Mouse (Mus musculus) hindbrain, embryonic 14.5 days (tissue): Measurements from ENCODE around the gene Lrrc36. TPM values are rescaled to one million over a fixed set of nuclear protein-coding genes. Genes with fewer than 3 reads are reported as not detected.
A peak's percentile ranks its signal among the peaks of the same experiment; 100 is the strongest.

ENCODE experiments used
- ATAC-seq: fragments of 200-750 bp; cut with Nextera tagmentation; 2 replicates; pipeline ENCODE4 v1.8.0; 2017; ENCODE audit warnings: moderate number of reproducible peaks, mild to moderate bottlenecking, moderate TSS enrichment, moderate library complexity; ENCODE audit not compliant: low FRiP score
- DNase-seq: peaks from one replicate; pipeline ENCODE4 v3.0.0-alpha.2; 2015; ENCODE audit warnings: low spot score
- H3K27ac ChIP-seq: fragments of 300-500 bp; sonication (generic); 2 replicates; pipeline ENCODE4 v1.5.1; 2014; ENCODE audit warnings: mild to moderate bottlenecking, moderate library complexity
- H3K27me3 ChIP-seq: fragments of 300-500 bp; sonication (generic); 2 replicates; pipeline ENCODE4 v1.6.1; 2014; ENCODE audit warnings: mild to moderate bottlenecking, low read length, mixed read lengths; ENCODE audit not compliant: control insufficient read depth, insufficient read depth
- H3K36me3 ChIP-seq: fragments of 300-500 bp; sonication (generic); replicated peaks from 2 replicates; pipeline ENCODE4 v1.6.1; 2014; ENCODE audit not compliant: control insufficient read depth, insufficient read depth
- H3K4me1 ChIP-seq: fragments of 300-500 bp; sonication (generic); replicated peaks from 2 replicates; pipeline ENCODE4 v1.6.1; 2014; ENCODE audit warnings: antibody characterized with exemption, low read length, mixed read lengths; ENCODE audit not compliant: control insufficient read depth, insufficient read depth
- H3K4me2 ChIP-seq: fragments of 300-500 bp; sonication (generic); replicated peaks from 2 replicates; pipeline ENCODE4 v1.6.1; 2014; ENCODE audit warnings: mild to moderate bottlenecking, moderate library complexity
- H3K4me3 ChIP-seq: fragments of 300-500 bp; sonication (generic); replicated peaks from 2 replicates; pipeline ENCODE4 v1.5.1; 2014; ENCODE audit warnings: mild to moderate bottlenecking, low read length
- H3K9ac ChIP-seq: fragments of 300-500 bp; sonication (generic); 2 replicates; pipeline ENCODE4 v1.6.1; 2014
- H3K9me3 ChIP-seq: fragments of 300-500 bp; sonication (generic); 2 replicates; pipeline ENCODE4 v1.6.1; 2016; ENCODE audit warnings: low read length; ENCODE audit not compliant: control insufficient read depth
- WGBS: fragments of 180-500 bp; shearing (Covaris S2); extraction: QIAGEN DNeasy Blood & Tissue Kit; methylation state at CpG from one replicate; pipeline ENCODE4 v1.1.7; 2014; 5-methylcytosine and 5-hydroxymethylcytosine counted together
- polyA plus RNA-seq: library from polyadenylated mRNA; unstranded; fragments of >200 nt; fragmentation: Nextera tagmentation; extraction: Ambion mirVana; gene quantifications from 2 replicates; pipeline ENCODE4 v1.2.1, GENCODE M21; 2014

The Lrrc36 gene
- 0.44 and 0.78 TPM in 2 replicates for polyA plus RNA-seq

- Histone ChIP-seq H3K9ac (0 out of 2 replicates have a peak within 1 kb of the TSS, but pooled peaks have one; percentile 24), H3K9me3 (no peaks in the 10 kb centered on the region)
Measured at GRCm38 (mm10) chr8:105413391-105413790, at the start of gene Lrrc36, which contains the start of gene Kctd19. TSS of gene Lrrc36 (plus strand) at chr8:105413571. TSS of gene Kctd19 (minus strand) at chr8:105413502.

DNA sequence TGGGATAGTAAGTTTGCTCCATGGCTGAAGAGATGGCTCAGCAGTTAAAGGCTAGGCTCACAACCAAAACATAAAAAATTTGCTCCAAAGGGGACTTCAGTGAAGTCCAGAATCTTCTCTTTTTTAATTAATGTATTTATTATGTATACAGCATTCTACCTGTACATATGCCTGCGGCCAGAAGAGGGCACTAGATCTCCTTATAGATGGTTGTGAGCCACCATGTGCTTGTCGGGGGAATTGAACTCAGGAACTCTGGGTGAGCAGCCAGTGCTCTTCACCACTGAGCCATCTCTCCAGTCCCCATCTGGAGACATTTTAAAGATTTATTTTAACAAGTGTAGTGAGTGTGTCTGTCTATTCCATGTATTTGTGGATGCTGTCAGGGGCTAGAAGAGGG lies 46.3 kb upstream of the Lrrc36 start:
- Histone ChIP-seq H3K36me3 (peaks cover 37% of the 10 kb centered on the region), H3K9ac (no peak overlapping the region), H3K9me3 (no peaks in the 10 kb centered on the region), H3K4me1 (no peaks in the 10 kb centered on the region), H3K27me3 (no peaks in the 10 kb centered on the region), H3K4me3 (no peak overlapping the region), H3K27ac (no peak overlapping the region), H3K4me2 (no peak overlapping the region)
- ATAC-seq, result no peak
- no peak for DNase-seq
- 75% methylated on average over 2 of the region's 2 CpGs for WGBS

More at GRCm38 (mm10) chr8:105413391-105413790, at the start of gene Lrrc36, which contains the start of gene Kctd19:
- Histone ChIP-seq H3K27ac (no peak within 1 kb of the TSS), H3K4me2 (peak within 1 kb of the TSS; percentile 57), H3K4me1 (peaks cover 7% of the 10 kb centered on the region; the same call in 1 of the 2 replicates), H3K36me3 (no peaks in the 10 kb centered on the region), H3K4me3 (peak within 1 kb of the TSS; percentile 29), H3K27me3 (peaks cover 17% of the 10 kb centered on the region)
- DNase-seq (peak; percentile 36), ATAC-seq (0 out of 2 replicates have a peak, but pooled peaks have one; percentile 51)
- WGBS, result under 1% methylated on average over 34 of the region's 34 CpGs

- Histone ChIP-seq H3K9me3 (peaks cover 4% of the 10 kb centered on the region; the same call in 1 of the 2 replicates), H3K4me3 (no peak overlapping the region), H3K36me3 (peaks cover 13% of the 10 kb centered on the region), H3K27ac (no peak overlapping the region), H3K4me1 (no peaks in the 10 kb centered on the region), H3K4me2 (no peak overlapping the region), H3K27me3 (no peaks in the 10 kb centered on the region), H3K9ac (no peak overlapping the region)
- ATAC-seq (no peak), DNase-seq (no peak)
- 75% methylated on average over 9 of the region's 9 CpGs for WGBS
Measured at GRCm38 (mm10) chr8:105372473-105372872, 40.9 kb upstream of the Lrrc36 start.

DNA sequence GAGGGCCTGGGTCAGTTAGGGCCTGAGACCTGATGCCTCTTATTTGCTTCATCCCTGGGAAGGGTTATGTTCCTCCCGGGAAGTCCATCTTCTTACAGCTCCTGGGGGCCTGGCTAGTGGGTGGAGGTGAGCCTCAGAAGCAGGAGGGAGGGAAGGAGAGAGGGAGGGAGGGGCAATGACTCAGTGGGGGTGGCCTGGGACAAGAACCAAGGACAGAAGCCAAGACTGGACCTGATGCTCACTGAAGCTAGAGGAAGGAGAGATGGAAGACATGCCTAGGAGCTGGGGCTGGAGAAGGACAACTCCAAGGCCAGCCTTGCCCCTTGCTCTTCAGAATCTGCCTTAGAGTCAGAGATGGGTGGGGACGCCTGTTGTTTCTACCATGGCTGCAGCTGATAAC lies 40.3 kb upstream of the Lrrc36 start, which contains the start of gene Plekhg4:
Gene Plekhg4 (plus strand): TSS at position 243 of the 400 bp plus-strand sequence.
- Histone ChIP-seq H3K4me1 (no peaks in the 10 kb centered on the region), H3K27ac (no peak within 1 kb of the TSS), H3K36me3 (peaks cover 13% of the 10 kb centered on the region), H3K4me3 (no peak within 1 kb of the TSS), H3K4me2 (no peak within 1 kb of the TSS), H3K9ac (no peak within 1 kb of the TSS), H3K27me3 (no peaks in the 10 kb centered on the region), H3K9me3 (peaks cover 4% of the 10 kb centered on the region; the same call in 1 of the 2 replicates)
- no peak for ATAC-seq
- WGBS, result 65% methylated on average over 2 of the region's 2 CpGs
- DNase-seq, result no peak

GRCm38 (mm10) chr8:105374513-105374966 lies 38.8 kb upstream of the Lrrc36 start:
- H3K36me3 ChIP-seq, result no peaks in the 10 kb centered on the region; the same call in 1 of the 2 replicates
- WGBS, result 28% methylated on average over 33 of the region's 33 CpGs
- H3K4me3 ChIP-seq, result peak overlapping the region; percentile 4; the same call in 1 of the 2 replicates
- ATAC-seq (no peak), DNase-seq (no peak)
- H3K4me1 ChIP-seq, result no peaks in the 10 kb centered on the region
- H3K9me3 ChIP-seq, result peaks cover 4% of the 10 kb centered on the region; the same call in 1 of the 2 replicates
- H3K27me3 ChIP-seq, result no peaks in the 10 kb centered on the region
- peak overlapping the region; percentile 43 for H3K4me2 ChIP-seq
- H3K27ac ChIP-seq, result no peak overlapping the region
- H3K9ac ChIP-seq, result no peak overlapping the region

DNA sequence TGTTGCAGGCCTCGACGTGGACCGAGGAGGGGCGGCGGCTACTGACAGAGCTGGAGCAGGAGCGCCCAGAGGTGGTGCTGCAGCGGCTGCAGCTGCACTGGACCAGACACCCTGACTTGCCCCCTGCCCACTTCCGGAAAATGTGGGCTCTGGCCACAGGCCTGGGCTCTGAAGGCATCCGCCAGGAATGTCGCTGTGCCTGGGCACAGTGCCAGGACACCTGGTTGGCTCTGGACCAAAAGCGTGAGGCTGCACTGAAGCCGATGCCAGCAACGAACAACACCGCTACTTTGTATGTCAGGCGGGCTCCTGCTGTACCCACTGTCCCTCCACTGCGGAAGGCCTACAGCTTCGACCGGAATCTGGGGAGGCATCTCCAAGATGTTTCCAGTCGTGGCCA lies 34.7 kb upstream of the Lrrc36 start:
- H3K4me1 ChIP-seq, result no peaks in the 10 kb centered on the region
- no peaks in the 10 kb centered on the region for H3K27me3 ChIP-seq
- WGBS, result 71% methylated on average over 19 of the region's 19 CpGs
- no peak overlapping the region for H3K4me2 ChIP-seq
- no peak overlapping the region for H3K4me3 ChIP-seq
- H3K9me3 ChIP-seq, result peaks cover 4% of the 10 kb centered on the region; the same call in 1 of the 2 replicates
- H3K27ac ChIP-seq, result no peak overlapping the region
- ATAC-seq, result peak; percentile 45; the same call in 1 of the 2 replicates
- no peak overlapping the region for H3K9ac ChIP-seq
- no peaks in the 10 kb centered on the region for H3K36me3 ChIP-seq
- DNase-seq, result peak; percentile 46

- no peak for DNase-seq
- WGBS, result 82% methylated on average over 12 of the region's 12 CpGs
- Histone ChIP-seq H3K4me3 (no peak overlapping the region), H3K4me2 (no peak overlapping the region), H3K36me3 (no peaks in the 10 kb centered on the region), H3K27ac (no peak overlapping the region), H3K9ac (no peak overlapping the region), H3K9me3 (no peaks in the 10 kb centered on the region), H3K4me1 (no peaks in the 10 kb centered on the region), H3K27me3 (no peaks in the 10 kb centered on the region)
- no peak for ATAC-seq
Measured at GRCm38 (mm10) chr8:105380308-105380707, 33.1 kb upstream of the Lrrc36 start.

- 99% methylated on average over 2 of the region's 2 CpGs for whole genome bisulfite sequencing
- no peak overlapping the region for H3K9ac ChIP-seq
- no peaks in the 10 kb centered on the region for H3K27me3 ChIP-seq
- H3K4me2 ChIP-seq, result no peak overlapping the region
- no peak overlapping the region for H3K4me3 ChIP-seq
- H3K27ac ChIP-seq, result no peak overlapping the region
- DNase-seq (no peak), ATAC-seq (no peak)
- H3K4me1 ChIP-seq, result no peaks in the 10 kb centered on the region
- H3K36me3 ChIP-seq, result no peaks in the 10 kb centered on the region
- no peaks in the 10 kb centered on the region for H3K9me3 ChIP-seq
Measured at GRCm38 (mm10) chr8:105384070-105384469, 29.3 kb upstream of the Lrrc36 start.

- ATAC-seq, result no peak
- Histone ChIP-seq H3K27me3 (no peaks in the 10 kb centered on the region), H3K9ac (no peak overlapping the region), H3K4me2 (no peak overlapping the region), H3K4me3 (no peak overlapping the region), H3K27ac (no peak overlapping the region), H3K4me1 (no peaks in the 10 kb centered on the region), H3K36me3 (no peaks in the 10 kb centered on the region), H3K9me3 (no peaks in the 10 kb centered on the region)
- no peak for DNase-seq
- 76% methylated on average over 1 of the region's 1 CpGs for WGBS
Measured at GRCm38 (mm10) chr8:105387151-105387550, 26.2 kb upstream of the Lrrc36 start.
